Mouse (Mus musculus) testis, postnatal 14 days (tissue): ENCODE measurements around the gene Ep300.
"Not testable (repeated sequence)": the region's sequence is repeated elsewhere in the genome, so short reads cannot be mapped to it uniquely, and the experiment has no call there.

Experiments used
- DNase-seq: peaks from one replicate; pipeline ENCODE4 v3.0.0; 2021; ENCODE audit warnings: low spot score

Ep300 gene

DNA sequence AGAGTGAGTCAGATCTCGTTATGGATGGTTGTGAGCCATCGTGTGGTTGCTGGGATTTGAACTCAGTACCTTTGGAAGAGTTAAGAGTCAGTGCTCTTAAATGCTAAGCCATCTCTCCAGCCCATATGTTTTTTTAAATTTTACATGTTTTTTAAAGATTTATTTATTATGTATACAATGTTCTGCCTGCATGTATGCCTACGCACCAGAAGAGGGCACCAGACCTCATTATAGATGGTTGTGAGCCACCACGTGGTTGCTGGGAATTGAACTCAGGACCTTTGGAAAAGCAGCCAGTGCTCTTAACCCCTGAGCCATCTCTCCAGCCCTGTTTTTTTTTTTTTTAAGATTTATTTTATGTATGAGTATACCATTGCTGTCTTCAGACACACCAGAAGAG, 116.2 kb downstream of the Ep300 start:
- DNase-seq: not testable (repeated sequence)
